Comparison of ENCODE assay signal across 10 mouse cellular contexts in genomic region chrX:52864126-52864525, GRCm38 (mm10). TPM values are rescaled to one million over a fixed set of nuclear protein-coding genes. Genes with fewer than 3 reads are reported as not detected.
DNase-seq lines count a peak whose midpoint lies in the region; ATAC-seq lines count a peak whose summit lies in the region.
"Had no signal": no experiment of that assay in that cellular context is flagged by ENCODE, and none has a peak within 500 bp of the region (broad histone marks: within the 10 kb centered on the region; RNA-seq: fewer than 3 reads in every experiment).

No protein-coding gene starts in this region.

- no peaks in the 10 kb centered on the region for H3K4me1 ChIP-seq in liver, embryonic 11.5 days (replicated peaks; ENCODE audit: control insufficient read depth, insufficient read depth, low read length)
- H3K4me1 ChIP-seq: heart, embryonic 13.5 days; lung, embryonic 15.5 days had no signal

- H3K27me3 ChIP-seq in liver, embryonic 11.5 days (replicated peaks; ENCODE audit: control insufficient read depth, insufficient read depth, low read length): no peaks in the 10 kb centered on the region; the same call in 1 of the 2 replicates
- H3K27me3 ChIP-seq: lung, embryonic 15.5 days had no signal

- no peak overlapping the region for H3K27ac ChIP-seq in liver, embryonic 11.5 days (ENCODE audit: low read depth, low read length)
- H3K27ac ChIP-seq: heart, embryonic 13.5 days; lung, embryonic 15.5 days had no signal

- 40% methylated on average over 2 of the region's 2 CpGs for WGBS in liver, embryonic 11.5 days

- no peak overlapping the region for H3K4me2 ChIP-seq in liver, embryonic 11.5 days
- H3K4me2 ChIP-seq: heart, embryonic 13.5 days; lung, embryonic 15.5 days had no signal

- ATAC-seq in liver, embryonic 11.5 days (replicated peaks; ENCODE audit: low FRiP score): no peak

- intact Hi-C loops in left cerebral cortex, postnatal 25 days (cut with DNase I): no loop called here

- H3K36me3 ChIP-seq in liver, embryonic 11.5 days (ENCODE audit: control insufficient read depth, insufficient read depth, low read length): no peaks in the 10 kb centered on the region
- H3K36me3 ChIP-seq: heart, embryonic 13.5 days; lung, embryonic 15.5 days had no signal

- no peak overlapping the region for H3K9ac ChIP-seq in liver, embryonic 11.5 days (ENCODE audit: low read depth, low read length)
- H3K9ac ChIP-seq: heart, embryonic 13.5 days; lung, embryonic 15.5 days had no signal

- no peak overlapping the region for H3K4me3 ChIP-seq in liver, embryonic 11.5 days (ENCODE audit: low read depth, low read length)
- H3K4me3 ChIP-seq: heart, embryonic 13.5 days; lung, embryonic 15.5 days had no signal

- no peaks in the 10 kb centered on the region for H3K9me3 ChIP-seq in liver, embryonic 11.5 days (ENCODE audit: control insufficient read depth, low read length)
- H3K9me3 ChIP-seq: heart, embryonic 13.5 days; lung, embryonic 15.5 days had no signal

- peak; percentile 25 for DNase-seq in adrenal gland, postnatal 14 days
- no peak for DNase-seq in adrenal gland, postnatal 4 days (ENCODE audit: low spot score in 2 of 2)
- DNase-seq in layer of hippocampus, adult 11-12 months (ENCODE audit: low spot score): peak; percentile 7
- DNase-seq in layer of hippocampus, adult 9-11 months: no peak
- DNase-seq in T-cell, adult 2 months (ENCODE audit: low spot score): peak; percentile 22
- peak; percentile 2 to 35 for DNase-seq in left cerebral cortex, postnatal 25 days (ENCODE audit: low spot score in 2 of 2)
- DNase-seq in testis, postnatal 10 days (ENCODE audit: low spot score): no peak
- no peak for DNase-seq in liver, embryonic 11.5 days (ENCODE audit: low spot score)

RNA-seq across cellular contexts. Expression of gene Phf6, which starts 47.9 kb away (rescaled TPM):
- total RNA-seq in adrenal gland, postnatal 14 days (2021): 17.5 TPM in 2 replicates
- 10 to 100 TPM; 17.8 to 17.9 TPM for total RNA-seq in adrenal gland, postnatal 4 days (2021)
- total RNA-seq in left cerebral cortex, postnatal 25 days (2021): 10 to 100 TPM; 17.2 to 17.4 TPM
- 29.7 and 35.0 TPM in 2 replicates for polyA plus RNA-seq in liver, embryonic 11.5 days (2014; fragmentation: Nextera tagmentation; extraction: Ambion mirVana)

Comparison
In these comparisons a context has a peak if more than half of its experiments do, and no peak if none do; other contexts are left out.
1. DNase-seq: peak in adrenal gland, postnatal 14 days (single experiment), layer of hippocampus, adult 11-12 months (single experiment), T-cell, adult 2 months (single experiment) and left cerebral cortex, postnatal 25 days (2 of 2); none in adrenal gland, postnatal 4 days (0 of 2), layer of hippocampus, adult 9-11 months (single experiment), testis, postnatal 10 days (single experiment) and liver, embryonic 11.5 days (single experiment).